Mouse (Mus musculus) brain, adult 2 months (tissue): ENCODE data around the gene Shisal1.

ENCODE experiments used
- DNase-seq: peaks from one replicate; pipeline ENCODE4 v3.0.0; 2011; ENCODE audit warnings: low read depth, low spot score

Gene Shisal1

GRCm38 (mm10) chr15:84380181-84380580, 66.7 kb downstream of the Shisal1 start:
- no peak for DNase-seq

GRCm38 (mm10) chr15:84378734-84379133, 68.2 kb downstream of the Shisal1 start:
- no peak for DNase-seq

DNA sequence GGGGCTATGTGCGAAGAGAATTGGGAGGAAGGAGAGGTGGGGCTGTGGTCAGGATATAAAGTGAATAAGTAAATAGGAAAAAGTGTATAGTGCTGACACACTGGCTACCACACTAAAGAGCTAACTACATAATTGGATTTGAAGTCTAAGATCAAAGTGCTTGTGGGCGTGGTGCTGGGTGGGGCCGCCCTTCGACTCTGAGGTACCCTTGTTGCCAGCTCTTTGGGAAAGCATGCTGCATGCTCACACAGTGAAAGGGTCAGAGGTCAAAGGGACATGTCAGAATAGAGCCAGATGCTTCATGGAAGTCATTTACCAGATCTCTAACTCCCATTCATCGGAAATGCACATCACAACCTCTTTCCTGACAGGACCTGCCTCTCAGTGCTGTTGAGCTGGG, 74.1 kb downstream of the Shisal1 start:
- no peak for DNase-seq

GRCm38 (mm10) chr15:84367402-84367801, 79.5 kb downstream of the Shisal1 start:
- no peak for DNase-seq

DNA sequence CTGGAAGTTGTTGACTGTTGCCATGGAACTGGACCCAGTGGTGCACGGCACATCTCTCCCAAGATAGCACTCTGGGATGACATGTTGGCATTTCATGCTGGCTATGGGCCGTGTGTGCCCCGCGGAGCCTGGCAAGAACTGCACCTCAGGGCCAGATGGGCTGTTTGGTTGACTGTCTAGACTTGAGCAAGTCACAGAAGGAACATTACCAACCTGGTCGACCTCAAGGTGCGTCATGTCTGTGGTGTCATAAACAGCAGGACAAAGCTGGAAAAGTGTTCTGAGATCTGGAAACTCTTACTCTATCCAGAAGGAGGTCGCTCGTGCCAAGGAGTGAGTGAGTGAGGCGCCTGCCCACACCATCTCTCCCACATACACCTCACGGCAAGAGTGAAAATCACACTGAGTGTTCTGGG, 80.3 kb downstream of the Shisal1 start:
- peak; percentile 66 for DNase-seq

DNA sequence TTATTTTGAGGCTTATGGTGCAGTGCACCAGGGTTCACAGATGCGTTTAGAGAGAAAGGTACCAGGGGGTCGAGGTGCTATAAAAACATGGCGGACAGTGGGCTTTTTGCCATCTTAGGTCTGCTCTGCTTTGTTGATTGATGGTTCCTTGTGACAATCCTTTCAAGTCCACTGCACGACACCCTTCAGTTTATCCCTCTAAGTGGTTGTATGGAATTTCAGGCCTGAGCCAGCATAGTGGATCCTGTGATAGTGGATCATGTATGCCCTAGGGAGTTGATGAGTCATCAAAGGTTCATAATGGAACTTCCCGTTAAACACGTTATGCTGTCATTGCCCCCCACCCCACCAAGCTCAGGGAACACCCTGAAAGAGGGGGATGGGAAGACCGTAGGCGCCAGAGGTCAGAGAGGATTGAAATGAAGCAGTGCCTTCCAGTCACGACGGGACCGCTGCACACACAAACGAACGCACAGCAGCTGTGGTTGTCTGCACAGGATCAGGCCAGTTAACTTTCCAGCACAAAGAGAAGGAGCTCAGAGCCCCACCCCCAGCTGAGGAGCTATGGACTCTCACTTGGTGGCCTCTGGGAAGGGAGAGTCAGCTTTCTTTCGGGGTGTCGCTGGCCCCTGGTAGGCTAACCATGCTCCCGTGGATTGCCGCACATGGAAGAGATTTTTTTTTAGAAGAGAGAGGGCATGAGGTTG, 81.1 kb downstream of the Shisal1 start:
- no peak for DNase-seq

DNA sequence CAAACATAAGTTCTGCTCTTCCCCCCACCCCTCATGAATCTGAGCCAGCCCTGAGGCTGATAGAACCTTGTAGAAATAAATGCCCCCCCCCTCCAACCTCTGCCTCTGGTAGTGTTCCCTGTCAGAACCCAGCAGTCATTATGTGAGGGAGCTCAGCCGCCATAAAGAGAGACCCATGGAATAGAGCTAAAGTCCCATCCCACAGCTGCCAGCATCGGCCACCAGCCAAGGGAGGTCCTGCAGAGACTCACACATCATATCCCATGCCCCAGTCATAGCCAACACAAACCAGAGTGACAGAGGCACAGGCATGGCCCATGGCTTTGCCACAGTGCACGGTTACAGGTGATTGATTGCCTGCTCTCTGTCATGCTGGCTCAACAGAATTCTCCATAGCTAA, 82.2 kb downstream of the Shisal1 start:
- no peak for DNase-seq

- no peak for DNase-seq
Observed at GRCm38 (mm10) chr15:84355081-84355480, 91.8 kb downstream of the Shisal1 start.

DNA sequence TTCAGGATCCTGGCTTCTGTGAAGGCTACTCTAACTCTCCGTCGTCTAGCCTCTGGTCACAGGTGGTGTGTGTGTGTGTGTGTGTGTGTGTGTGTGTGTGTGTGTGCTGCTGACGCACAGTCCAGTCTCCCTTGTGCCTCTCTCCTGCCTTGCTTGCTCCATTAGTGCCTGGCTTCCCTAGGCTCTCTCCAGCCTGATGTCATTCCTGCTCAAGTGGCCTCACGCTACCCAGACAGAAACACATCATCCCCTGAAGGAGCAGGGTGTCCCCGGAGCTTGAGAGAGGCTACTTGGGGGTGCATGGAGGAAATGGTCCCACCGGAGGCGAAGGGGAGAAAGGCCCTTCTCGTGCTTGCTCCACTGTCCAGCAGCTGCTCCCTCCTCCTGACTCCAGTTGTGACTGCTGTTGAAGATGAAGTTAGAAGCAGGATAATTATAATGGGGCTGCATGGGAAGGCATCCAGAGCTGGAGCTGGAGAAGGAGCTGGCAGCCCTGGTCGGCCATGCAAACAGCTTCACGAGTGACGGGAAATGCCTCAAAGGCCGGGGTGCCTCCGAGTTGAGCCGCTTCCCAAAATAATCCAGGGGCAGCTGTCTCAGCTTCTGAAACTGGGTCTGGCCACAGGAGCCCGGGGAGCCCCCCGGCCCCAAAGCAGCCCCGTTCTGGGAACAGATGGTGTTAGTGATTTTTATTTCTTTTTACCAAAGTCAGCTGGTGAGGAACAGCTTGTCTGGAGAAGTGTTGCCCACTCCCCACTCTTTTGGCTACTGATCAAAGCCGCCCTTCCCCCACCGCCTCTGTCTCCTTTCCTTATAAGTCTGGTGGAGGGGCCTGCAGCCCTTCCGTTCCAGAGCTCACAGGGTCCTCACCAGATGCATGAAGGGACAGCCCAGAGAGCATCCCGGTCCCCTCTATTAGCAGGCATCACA, 94.7 kb downstream of the Shisal1 start:
- DNase-seq, result no peak

DNA sequence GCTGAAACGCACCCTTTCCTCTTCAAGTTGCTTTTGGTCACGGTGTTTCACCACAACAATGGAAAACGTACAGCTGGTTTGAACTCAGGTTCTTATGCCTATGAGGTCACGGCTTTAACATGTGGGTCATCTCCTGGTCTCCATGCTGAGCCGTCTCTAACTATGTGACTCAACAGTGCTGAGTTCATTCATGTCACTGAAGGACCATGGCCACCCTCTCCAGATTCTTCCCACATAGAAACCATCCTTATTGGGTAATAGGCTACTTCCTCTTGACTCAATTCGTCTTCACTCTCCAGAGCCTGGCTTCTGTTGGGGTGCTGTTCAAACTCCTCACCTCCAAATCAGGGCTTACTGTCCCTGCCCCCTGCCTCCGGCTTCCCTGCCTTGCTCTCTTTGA, 95.6 kb downstream of the Shisal1 start:
- no peak for DNase-seq

- DNase-seq, result no peak
Observed at GRCm38 (mm10) chr15:84349915-84350738, 96.8 kb downstream of the Shisal1 start.

DNA sequence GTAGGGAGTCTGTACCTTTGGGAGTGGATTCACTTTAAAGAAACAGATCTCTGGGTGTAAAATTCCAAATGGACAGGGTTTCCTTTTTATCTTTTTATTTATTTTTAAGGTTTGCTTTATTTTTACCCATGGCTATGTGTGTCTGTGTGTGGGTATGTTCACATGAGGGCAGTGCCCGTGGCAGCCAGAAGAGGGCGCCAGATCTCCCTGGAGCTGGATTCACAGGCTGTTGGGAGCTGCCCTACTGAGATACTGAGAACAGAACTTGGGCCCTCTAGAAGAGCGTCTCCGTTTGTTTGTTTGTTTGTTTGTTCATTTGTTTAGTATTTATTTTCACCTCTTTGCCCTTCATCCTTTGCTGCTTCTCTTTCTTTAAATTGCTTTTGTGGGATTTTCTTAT, 98.1 kb downstream of the Shisal1 start:
- no peak for DNase-seq

GRCm38 (mm10) chr15:84340926-84341325, 106.0 kb downstream of the Shisal1 start:
- DNase-seq, result no peak

GRCm38 (mm10) chr15:84337599-84337998, 109.3 kb downstream of the Shisal1 start:
- DNase-seq, result peak; percentile 76

DNA sequence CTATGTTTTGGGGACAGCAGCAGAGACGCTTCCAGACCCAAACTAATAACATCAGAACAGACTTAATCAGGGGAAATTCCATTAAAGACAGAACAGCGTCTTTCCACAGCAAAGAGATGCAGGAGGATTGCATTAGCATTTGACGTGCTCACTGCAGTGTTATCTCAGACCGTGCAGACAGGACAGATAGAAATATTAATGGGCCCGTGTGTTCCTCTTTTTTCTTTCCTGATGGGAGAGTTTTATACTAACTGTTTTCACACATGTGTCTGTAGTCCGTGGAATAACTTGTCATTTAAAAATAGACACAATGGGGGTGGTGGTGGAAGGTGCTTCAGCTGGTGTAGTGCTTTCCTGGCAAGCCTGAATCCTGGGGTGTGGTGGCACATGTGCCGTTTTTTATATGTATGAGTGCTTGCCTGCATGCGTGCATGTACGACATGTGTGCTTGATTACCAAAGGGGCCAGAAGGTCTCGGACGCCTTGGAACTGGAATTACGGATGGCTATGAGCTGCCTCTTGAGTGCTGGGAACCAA, 110.5 kb downstream of the Shisal1 start:
- peak; percentile 53 for DNase-seq

DNA sequence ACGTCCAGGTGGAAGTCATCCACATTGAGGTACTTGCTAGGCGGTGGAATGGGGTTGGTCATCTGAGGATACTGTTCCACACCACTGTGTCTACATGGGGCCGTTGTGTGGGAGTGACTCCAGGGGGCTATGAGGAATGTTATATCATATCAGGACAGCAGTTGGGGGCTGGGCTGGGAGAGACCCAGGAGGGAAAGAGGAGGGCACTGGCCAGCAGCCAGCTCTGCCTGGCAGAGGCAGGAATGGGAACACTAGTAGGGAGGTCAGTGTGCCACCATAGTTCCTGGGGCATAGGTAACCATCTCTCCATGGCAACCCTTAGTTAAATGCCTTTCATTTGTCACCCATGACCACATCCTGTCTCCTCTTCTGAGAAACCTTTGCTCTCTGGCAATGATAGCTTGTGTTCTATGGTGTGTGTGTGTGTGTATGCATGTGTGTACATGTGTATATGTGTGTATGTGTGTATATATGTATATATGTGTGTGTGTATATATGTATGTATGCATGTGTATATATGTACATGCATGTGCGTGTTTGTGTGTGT, 115.8 kb downstream of the Shisal1 start:
- no peak for DNase-seq

- DNase-seq, result no peak
Observed at GRCm38 (mm10) chr15:84329940-84330339, 117.0 kb downstream of the Shisal1 start.
